Mouse (Mus musculus) liver, adult 2 months (tissue): ENCODE results near the gene Bcar3.

Experiments used
- CTCF ChIP-seq: fragments of 200-500 bp; IDR thresholded peaks from 2 replicates; pipeline ENCODE4 v1.5.1; 2011; ENCODE audit warnings: low read depth, low read length, control low read depth
- POLR2A ChIP-seq: fragments of 200-500 bp; IDR thresholded peaks from 2 replicates; pipeline ENCODE4 v1.6.1; 2011; ENCODE audit warnings: low read length, control low read depth; ENCODE audit not compliant: insufficient read depth; ENCODE audit errors: extremely low read depth

- TF ChIP-seq POLR2A: no peak
- TF ChIP-seq CTCF: no peak
Observed at GRCm38 (mm10) chr3:122362719-122363118, 68.8 kb downstream of the Bcar3 start.
